Mouse (Mus musculus): ENCODE results near the gene Zfp984.
"Not testable (repeated sequence)": the region's sequence is repeated elsewhere in the genome, so short reads cannot be mapped to it uniquely, and the experiment has no call there.

DNA sequence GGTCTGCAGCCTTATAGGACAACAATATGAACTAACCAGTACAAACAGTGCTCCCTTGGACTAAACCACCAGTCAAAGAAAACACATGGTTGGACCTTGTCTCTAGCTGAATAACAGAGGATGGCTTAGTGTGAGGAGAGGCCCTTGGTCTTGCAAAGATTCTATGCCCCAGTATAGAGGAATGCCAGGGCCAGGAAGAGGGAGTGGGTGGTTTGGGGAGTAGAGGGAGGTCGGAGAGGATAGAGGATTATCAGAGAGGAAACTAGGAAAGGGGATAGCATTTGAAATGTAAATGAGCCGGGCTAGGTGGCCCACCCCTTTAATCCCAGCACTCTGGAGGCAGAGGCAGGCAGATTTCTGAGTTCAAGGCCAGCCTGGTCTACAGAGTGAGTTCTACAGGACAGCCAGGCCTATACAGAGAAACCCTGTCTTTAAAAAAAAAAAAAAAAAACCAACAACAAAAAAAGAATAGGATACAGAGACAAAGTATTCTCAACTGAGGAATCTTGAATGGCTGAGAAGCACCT is 16.1 kb downstream of the Zfp984 start:
- not testable (repeated sequence) for TF ChIP-seq CTCF (IDR thresholded peaks at IDR 0.05; ENCODE audit: borderline replicate concordance, insufficient read depth, low read depth, low read length); POLR2A (IDR thresholded peaks at IDR 0.05; ENCODE audit: borderline replicate concordance, insufficient read depth, low read length)
